Mouse (Mus musculus) thymus, postnatal 25 days (tissue): Measurements from ENCODE around the gene Tle3.
A peak's percentile ranks its signal among the peaks of the same experiment; 100 is the strongest.

Experiments used
- DNase-seq: peaks from one replicate; pipeline ENCODE4 v3.0.0; 2022

Gene Tle3

GRCm38 (mm10) chr9:61377706-61378479 is 5.7 kb downstream of the Tle3 start:
- DNase-seq: no peak

- no peak for DNase-seq
Observed at GRCm38 (mm10) chr9:61378516-61378915, 6.3 kb downstream of the Tle3 start.

GRCm38 (mm10) chr9:61379016-61379634 is 7.0 kb downstream of the Tle3 start:
- no peak for DNase-seq

GRCm38 (mm10) chr9:61380258-61381062 is 8.3 kb downstream of the Tle3 start:
- DNase-seq: peak; percentile 71

- DNase-seq: no peak
Observed at GRCm38 (mm10) chr9:61381063-61381408, 8.9 kb downstream of the Tle3 start.

- no peak for DNase-seq
Observed at GRCm38 (mm10) chr9:61381445-61381844, 9.3 kb downstream of the Tle3 start.

- no peak for DNase-seq
Observed at GRCm38 (mm10) chr9:61382595-61383186, 10.5 kb downstream of the Tle3 start.

GRCm38 (mm10) chr9:61384101-61384500 is 11.9 kb downstream of the Tle3 start:
- DNase-seq: no peak

GRCm38 (mm10) chr9:61384646-61385443 is 12.7 kb downstream of the Tle3 start:
- peak; percentile 25 for DNase-seq

- peak; percentile 29 for DNase-seq
Observed at GRCm38 (mm10) chr9:61385753-61386152, 13.6 kb downstream of the Tle3 start.

GRCm38 (mm10) chr9:61386314-61386713 is 14.1 kb downstream of the Tle3 start:
- DNase-seq: no peak

GRCm38 (mm10) chr9:61387797-61388196 is 15.6 kb downstream of the Tle3 start:
- DNase-seq: no peak

- DNase-seq: no peak
Observed at GRCm38 (mm10) chr9:61388214-61388613, 16.0 kb downstream of the Tle3 start.

GRCm38 (mm10) chr9:61388689-61389403 is 16.7 kb downstream of the Tle3 start:
- no peak for DNase-seq

- no peak for DNase-seq
Observed at GRCm38 (mm10) chr9:61389404-61389701, 17.2 kb downstream of the Tle3 start.

GRCm38 (mm10) chr9:61391570-61392337 is 19.6 kb downstream of the Tle3 start:
- DNase-seq: no peak

GRCm38 (mm10) chr9:61392338-61392620 is 20.1 kb downstream of the Tle3 start:
- DNase-seq: no peak

GRCm38 (mm10) chr9:61393161-61393560 is 21.0 kb downstream of the Tle3 start:
- DNase-seq: no peak

- DNase-seq: no peak
Observed at GRCm38 (mm10) chr9:61393847-61394246, 21.7 kb downstream of the Tle3 start.

- no peak for DNase-seq
Observed at GRCm38 (mm10) chr9:61395071-61395470, 22.9 kb downstream of the Tle3 start.

GRCm38 (mm10) chr9:61396474-61396873 is 24.3 kb downstream of the Tle3 start:
- no peak for DNase-seq

- DNase-seq: no peak
Observed at GRCm38 (mm10) chr9:61397130-61397529, 25.0 kb downstream of the Tle3 start.
